Mouse (Mus musculus): ENCODE results near the gene Sprr2a2. TPM values are rescaled to one million over a fixed set of nuclear protein-coding genes. Genes with fewer than 3 reads are reported as not detected.
"Not testable (repeated sequence)": the region's sequence is repeated elsewhere in the genome, so short reads cannot be mapped to it uniquely, and the experiment has no call there.

Sprr2a2 gene
- total RNA-seq, 2 experiments from 2014 or later: not detected

DNA sequence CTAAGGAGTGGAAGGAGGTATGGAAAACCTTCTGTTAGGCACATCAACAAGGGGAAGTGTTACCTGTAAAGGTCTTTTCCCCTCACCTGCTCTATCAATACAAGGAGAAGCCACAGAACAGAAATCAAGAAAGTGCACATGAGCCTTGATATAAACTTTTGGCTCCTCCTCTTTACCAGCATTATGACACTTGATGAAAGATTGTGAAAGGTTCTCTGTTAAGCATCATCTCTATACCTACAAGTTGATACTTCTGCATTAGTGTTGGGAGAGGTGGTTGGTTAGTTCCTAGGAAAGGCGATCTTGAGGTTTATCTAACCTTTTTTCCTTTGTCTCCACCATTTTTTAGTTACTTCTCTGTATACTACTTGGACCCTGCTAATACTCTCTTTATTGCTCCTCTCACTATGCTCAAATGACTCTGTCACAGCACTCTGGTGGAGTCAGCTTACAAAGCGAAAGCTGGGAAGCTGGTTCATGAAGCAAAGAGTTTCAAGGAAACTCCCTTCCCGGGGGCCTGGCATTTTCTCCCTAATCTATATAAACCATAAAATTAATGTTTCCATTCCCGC is 55.8 kb downstream of the Sprr2a2 start:
- intact Hi-C loops (cut with DNase I); DNase-seq: not testable (repeated sequence)

DNA sequence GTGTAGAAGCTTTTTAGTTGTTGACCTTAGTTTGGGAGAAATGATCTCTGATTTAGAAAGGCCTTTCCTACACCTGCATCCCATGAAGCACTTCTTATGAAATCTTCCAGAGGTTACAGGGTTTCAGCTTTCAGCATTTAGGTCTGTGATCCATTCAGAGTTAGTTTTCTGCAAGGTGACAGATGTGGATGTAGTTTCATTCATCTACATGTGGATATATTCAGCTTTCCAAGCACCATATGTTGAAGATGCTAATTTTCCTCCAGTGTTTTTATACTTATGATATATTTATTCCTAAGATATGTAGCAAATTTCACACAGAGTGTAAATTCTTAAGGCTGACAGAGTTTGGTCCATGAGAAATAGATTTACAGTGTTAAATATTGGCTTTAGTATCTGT is 57.8 kb downstream of the Sprr2a2 start:
- intact Hi-C loops (cut with DNase I); DNase-seq: not testable (repeated sequence)

DNA sequence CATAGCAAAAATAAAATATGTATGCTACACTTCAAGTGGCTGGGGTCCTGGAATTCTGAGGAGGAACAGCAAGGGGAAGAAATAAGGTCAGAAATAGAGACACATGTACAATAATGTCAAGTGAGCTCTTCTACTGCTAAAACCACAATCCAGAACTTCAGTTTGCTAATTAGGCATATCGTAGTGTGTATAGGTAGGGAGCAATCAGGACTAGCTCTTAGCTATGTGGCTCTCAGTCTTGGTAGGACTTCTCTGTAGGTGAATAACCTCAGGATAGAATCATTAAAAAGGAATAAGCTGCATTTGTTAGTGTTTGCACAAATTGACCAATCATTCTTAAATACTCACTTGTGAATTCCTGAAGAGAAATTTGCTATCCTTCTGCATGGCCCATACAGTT is 58.3 kb downstream of the Sprr2a2 start:
- intact Hi-C loops (cut with DNase I); DNase-seq: not testable (repeated sequence)

DNA sequence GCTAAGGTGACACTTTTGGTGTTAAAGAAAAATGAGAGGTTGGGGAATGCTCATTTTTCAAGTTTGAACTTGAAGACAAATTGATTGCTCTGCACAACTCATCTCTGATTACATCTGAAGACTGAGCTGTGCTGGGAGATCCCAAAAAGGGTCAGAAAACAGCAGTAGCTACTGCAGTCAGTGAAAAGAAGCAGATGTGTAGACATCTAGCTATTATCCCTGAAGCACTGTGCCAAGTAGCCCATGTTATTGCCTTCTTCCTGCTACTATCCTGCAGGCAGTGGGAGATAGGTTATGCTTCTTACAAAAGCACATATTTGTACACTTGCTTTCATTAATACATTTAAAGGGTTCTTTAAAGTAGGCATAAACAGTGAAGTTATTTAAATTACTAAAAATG is 63.9 kb downstream of the Sprr2a2 start:
- DNase-seq; intact Hi-C loops (cut with DNase I): not testable (repeated sequence)

DNA sequence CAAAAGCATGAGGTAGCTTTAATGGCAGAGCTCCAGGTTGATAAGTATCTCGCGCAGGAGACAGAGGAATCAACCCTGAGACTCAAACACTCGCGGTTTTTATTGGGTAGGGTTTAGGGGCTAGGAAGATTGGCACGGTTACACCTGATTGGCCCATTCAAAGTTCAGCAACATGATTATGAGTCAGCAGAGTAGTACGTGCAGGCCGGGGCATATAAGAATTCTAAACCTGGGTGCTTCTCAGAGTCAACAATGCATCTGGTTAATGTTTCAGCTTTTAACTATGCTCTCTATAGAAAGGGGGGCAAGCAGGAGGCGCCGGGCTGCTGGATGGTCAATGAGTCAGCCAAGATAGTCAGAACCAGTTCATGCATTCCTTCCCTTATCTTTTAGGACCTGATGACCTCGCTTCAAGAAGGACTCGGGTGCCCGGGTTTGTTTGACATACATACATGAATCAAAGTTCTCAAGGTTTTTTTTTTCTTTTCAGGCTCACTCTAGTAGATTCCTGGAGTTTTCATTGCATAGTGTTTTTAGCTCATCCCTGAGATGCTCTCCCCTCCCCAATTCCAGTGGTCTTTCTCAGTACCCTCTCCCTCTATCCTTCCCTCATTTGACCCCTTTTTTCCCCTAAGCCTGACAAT is 65.4 kb downstream of the Sprr2a2 start:
- intact Hi-C loops (cut with DNase I); DNase-seq: not testable (repeated sequence)

DNA sequence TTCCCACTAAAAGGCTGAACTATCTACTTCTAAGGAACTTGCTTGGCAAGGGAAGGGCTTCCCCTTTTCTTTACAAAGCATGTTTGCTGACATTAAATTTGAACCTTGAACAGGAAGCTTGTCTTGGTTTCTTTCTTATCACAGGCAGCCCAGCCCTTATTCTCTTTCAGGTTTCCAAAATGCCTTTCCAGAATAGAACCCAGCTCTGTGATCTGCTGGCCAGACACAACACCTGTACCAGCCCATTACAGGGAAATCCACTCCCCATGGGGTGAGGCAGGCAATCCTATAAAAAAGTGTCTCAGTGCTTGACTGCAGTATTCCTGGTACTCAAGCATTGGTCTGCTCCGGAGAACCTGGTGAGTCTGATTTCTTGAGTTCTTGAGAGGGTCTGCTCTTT is 69.4 kb downstream of the Sprr2a2 start, which contains the start of gene Sprr2a3:
Sprr2a3 (plus strand) TSS at position 317 of the 400 bp plus-strand sequence.
- intact Hi-C loops (cut with DNase I); DNase-seq: not testable (repeated sequence)

DNA sequence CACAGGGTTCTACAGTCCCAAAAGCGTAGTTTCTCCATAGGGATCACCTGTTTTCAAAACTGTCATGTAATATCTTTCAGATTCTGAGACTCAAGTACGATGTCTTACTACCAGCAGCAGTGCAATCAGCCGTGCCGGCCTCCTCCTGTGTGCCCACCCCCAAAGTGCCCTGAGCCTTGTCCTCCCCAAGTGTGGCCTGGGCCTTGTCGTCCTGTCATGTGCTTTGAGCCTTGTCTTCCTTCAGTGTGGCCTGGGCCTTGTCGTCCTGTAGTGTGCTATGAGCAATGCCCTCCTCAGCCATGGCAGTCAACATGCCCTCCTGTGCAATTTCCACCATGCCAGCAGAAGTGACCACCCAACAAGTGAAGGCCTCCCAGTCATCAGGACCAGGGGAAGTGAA is 72.8 kb downstream of the Sprr2a2 start:
- intact Hi-C loops (cut with DNase I); DNase-seq: not testable (repeated sequence)

Other genes starting within 250 kb of the Sprr2a2 start
- not detected for gene Pglyrp3, start 201.3 kb upstream of the Sprr2a2 start, total RNA-seq (2021)
- 1 to 10 TPM; 6.4 to 6.5 TPM for gene Lor, start 132.8 kb upstream of the Sprr2a2 start, total RNA-seq (2021)
- not detected for gene Prr9, start 92.0 kb upstream of the Sprr2a2 start, total RNA-seq (2021)
- not detected for gene Lelp1, start 73.2 kb upstream of the Sprr2a2 start, total RNA-seq (2021)
- not detected for gene Sprr2a1, start 121 bp upstream of the Sprr2a2 start, total RNA-seq (2021)
- not detected for gene Sprr2a3, start 69.5 kb downstream of the Sprr2a2 start, total RNA-seq (2021)
- not detected for gene Sprr2b, start 100.7 kb downstream of the Sprr2a2 start, total RNA-seq (2021)
- gene Sprr2d, start 123.2 kb downstream of the Sprr2a2 start, total RNA-seq (2021): not detected
- gene Sprr2e, start 136.2 kb downstream of the Sprr2a2 start, total RNA-seq (2021): not detected
- not detected for gene Sprr2f, start 149.3 kb downstream of the Sprr2a2 start, total RNA-seq (2021)
- not detected for gene Sprr2h, start 169.8 kb downstream of the Sprr2a2 start, total RNA-seq (2021)
- gene Sprr2i, start 192.1 kb downstream of the Sprr2a2 start, total RNA-seq (2021): not detected
- gene Sprr2j-ps, start 202.2 kb downstream of the Sprr2a2 start, total RNA-seq (2021): not detected
- gene Gm9774, start 213.5 kb downstream of the Sprr2a2 start, total RNA-seq (2021): 1 to 10 TPM; 2.9 to 3.4 TPM
- not detected for gene Sprr2k, start 216.7 kb downstream of the Sprr2a2 start, total RNA-seq (2021)
- not detected for gene Sprr1b, start 222.9 kb downstream of the Sprr2a2 start, total RNA-seq (2021)
- not detected for gene Sprr3, start 242.8 kb downstream of the Sprr2a2 start, total RNA-seq (2021)